Mouse (Mus musculus) adrenal gland (tissue): ENCODE results near the gene Usp29.
"Not testable (repeated sequence)": the region's sequence is repeated elsewhere in the genome, so short reads cannot be mapped to it uniquely, and the experiment has no call there.

Experiments used
- intact Hi-C: fragments of 180-260 bp; cut with DNase I; formaldehyde crosslinking; loops from one replicate; pipeline ENCODE4 v1.15.1; 2025
- microRNA-seq, 2 experiments: library from miRNA; unstranded; fragments of <30 nt; microRNA quantifications; one replicate each; pipeline ENCODE4; 2019

Gene Usp29

GRCm38 (mm10) chr7:6919131-6919870 is 188.9 kb downstream of the Usp29 start:
- intact Hi-C loops, result loop anchor here (5.0 to 10.0 kb wide), 4 partner anchors 184 to 557 kb away; partner anchors contain the start of genes Olfr1344, Peg3, Usp29 and Zfp78

- intact Hi-C loops, result no loop called here
These were observed 193.1 kb downstream of the Usp29 start for GRCm38 (mm10) chr7:6923515-6923914.

- intact Hi-C loops, result no loop called here
These were observed 195.8 kb downstream of the Usp29 start for GRCm38 (mm10) chr7:6925926-6926730.

GRCm38 (mm10) chr7:6926731-6926995 is 196.3 kb downstream of the Usp29 start:
- intact Hi-C loops, result no loop called here

GRCm38 (mm10) chr7:6929286-6929685 is 198.9 kb downstream of the Usp29 start:
- intact Hi-C loops, result no loop called here

GRCm38 (mm10) chr7:6934741-6935140 is 204.4 kb downstream of the Usp29 start:
- intact Hi-C loops, result loop anchor here (5.0 kb wide), 3 partner anchors 272 to 577 kb away; no protein-coding TSS in a partner anchor

GRCm38 (mm10) chr7:6937040-6937439 is 206.7 kb downstream of the Usp29 start:
- intact Hi-C loops, result loop anchor here (5.0 kb wide), 3 partner anchors 275 to 580 kb away; no protein-coding TSS in a partner anchor

GRCm38 (mm10) chr7:6940761-6941231 is 210.4 kb downstream of the Usp29 start:
- intact Hi-C loops, result loop anchor here (10.0 kb wide), 1 partner anchor 254 kb away; no protein-coding TSS in a partner anchor

- intact Hi-C loops, result loop anchor here (10.0 kb wide), 1 partner anchor 247 kb away; no protein-coding TSS in a partner anchor
These were observed 217.7 kb downstream of the Usp29 start for GRCm38 (mm10) chr7:6948061-6948460.

GRCm38 (mm10) chr7:6956576-6956975 is 226.2 kb downstream of the Usp29 start:
- intact Hi-C loops, result no loop called here

- intact Hi-C loops, result no loop called here
These were observed 228.2 kb downstream of the Usp29 start for GRCm38 (mm10) chr7:6958574-6958973.

- intact Hi-C loops, result no loop called here
These were observed 243.2 kb downstream of the Usp29 start for GRCm38 (mm10) chr7:6973566-6973965.

GRCm38 (mm10) chr7:6976890-6977289 is 246.5 kb downstream of the Usp29 start:
- intact Hi-C loops, result no loop called here

GRCm38 (mm10) chr7:6995251-6995650 is 264.9 kb downstream of the Usp29 start, which contains the start of gene Aurkc:
TSS of gene Aurkc (plus strand) at chr7:6995300.
- intact Hi-C loops, result not testable (repeated sequence)

GRCm38 (mm10) chr7:6998914-6999313 is 268.5 kb downstream of the Usp29 start:
- intact Hi-C loops, result not testable (repeated sequence)

GRCm38 (mm10) chr7:7005441-7005840 is 275.1 kb downstream of the Usp29 start:
- intact Hi-C loops, result not testable (repeated sequence)

Small RNA genes within 50 kb of the gene (microRNA-seq; reads per million reads assigned to microRNA genes)
- 38.0 to 39.6 reads per million in 2 experiments for gene Mir3099
